Mouse (Mus musculus): ENCODE data around the gene Magt1.

DNA sequence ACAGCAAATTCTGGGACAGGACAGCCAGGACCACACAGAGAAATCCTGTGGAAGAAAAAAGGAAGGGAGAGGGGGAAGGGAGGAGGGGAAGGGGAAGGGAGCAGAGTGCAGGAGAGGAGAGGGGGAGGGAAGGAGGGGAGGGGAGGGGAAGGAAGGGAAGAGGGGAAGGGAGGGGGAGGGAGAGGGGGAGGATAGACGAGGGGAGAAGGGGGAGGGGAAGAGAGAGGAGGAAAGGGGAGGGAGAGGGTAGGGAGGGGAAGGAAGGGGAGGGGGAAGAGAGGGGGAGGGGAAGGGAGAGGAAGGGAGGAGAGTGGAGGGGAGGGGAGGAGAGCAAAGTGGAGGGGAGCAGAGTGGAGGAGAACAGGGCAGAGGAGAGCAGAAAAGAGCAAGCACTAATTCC lies 87.8 kb downstream of the Magt1 start:
- no peak for TF ChIP-seq CTCF (IDR thresholded peaks at IDR 0.05)
- TF ChIP-seq EP300 (IDR thresholded peaks at IDR 0.05): no peak
